Mouse (Mus musculus) hindbrain, postnatal 0 days (tissue): ENCODE data around the gene Wdfy2. TPM values are rescaled to one million over a fixed set of nuclear protein-coding genes. Genes with fewer than 3 reads are reported as not detected.

Source experiments
- ATAC-seq: fragments of 200-750 bp; cut with Nextera tagmentation; 2 replicates; pipeline ENCODE4 v1.8.0; 2017; ENCODE audit warnings: mild to moderate bottlenecking, moderate TSS enrichment, moderate library complexity
- DNase-seq: peaks from one replicate; pipeline ENCODE4 v3.0.0-alpha.2; 2015; ENCODE audit warnings: low spot score
- H3K27ac ChIP-seq: fragments of 300-500 bp; sonication (generic); 2 replicates; pipeline ENCODE4 v1.5.1; 2014; ENCODE audit warnings: mild to moderate bottlenecking
- H3K27me3 ChIP-seq: fragments of 300-500 bp; sonication (generic); 2 replicates; pipeline ENCODE4 v1.6.1; 2014; ENCODE audit warnings: low read length, mixed read lengths; ENCODE audit not compliant: insufficient read depth
- H3K36me3 ChIP-seq: fragments of 300-500 bp; sonication (generic); 2 replicates; pipeline ENCODE4 v1.6.1; 2014; ENCODE audit warnings: low read length, mixed read lengths; ENCODE audit not compliant: insufficient read depth
- H3K4me1 ChIP-seq: fragments of 300-500 bp; sonication (generic); 2 replicates; pipeline ENCODE4 v1.6.1; 2014; ENCODE audit warnings: antibody characterized with exemption, low read length, mixed read lengths; ENCODE audit not compliant: insufficient read depth
- H3K4me2 ChIP-seq: fragments of 300-500 bp; sonication (generic); 2 replicates; pipeline ENCODE4 v1.6.1; 2014; ENCODE audit warnings: low read depth, mild to moderate bottlenecking, low read length, moderate library complexity, mixed read lengths
- H3K4me3 ChIP-seq: fragments of 300-500 bp; sonication (generic); 2 replicates; pipeline ENCODE4 v1.5.1; 2014; ENCODE audit warnings: low read length
- H3K9ac ChIP-seq: fragments of 300-500 bp; sonication (generic); replicated peaks from 2 replicates; pipeline ENCODE4 v1.6.1; 2014; ENCODE audit warnings: mild to moderate bottlenecking, low read length, moderate library complexity, mixed read lengths
- H3K9me3 ChIP-seq: fragments of 300-500 bp; sonication (generic); 2 replicates; pipeline ENCODE4 v1.6.1; 2016; ENCODE audit warnings: low read length, mixed read lengths
- CTCF ChIP-seq: IDR thresholded peaks from 2 replicates; pipeline ENCODE4 v1.5.1; 2016; ENCODE audit warnings: antibody characterized with exemption, control low read depth, low read depth
- WGBS: fragments of 180-500 bp; shearing (Covaris S2); extraction: QIAGEN DNeasy Blood & Tissue Kit; methylation state at CpG from one replicate; pipeline ENCODE4 v1.1.7; 2014; 5-methylcytosine and 5-hydroxymethylcytosine counted together
- microRNA-seq, 2 experiments: library from miRNA; unstranded; fragments of <30 nt; microRNA quantifications; one replicate each; pipeline ENCODE4; 2016
- polyA plus RNA-seq: library from polyadenylated mRNA; unstranded; fragments of >200 nt; fragmentation: Nextera tagmentation; extraction: Ambion mirVana; gene quantifications from 2 replicates; pipeline ENCODE4 v1.2.1, GENCODE M21; 2015
- total RNA-seq: library from RNA; depleted of rRNA; stranded (reverse); fragments of >200 nt; gene quantifications from 2 replicates; pipeline ENCODE4 v1.2.3, GENCODE M21; 2014; rRNA removed

The Wdfy2 gene
- total and polyA plus RNA-seq, 2 experiments from 2014 or later, result 4.6 to 20.6 TPM

- DNase-seq, result no peak
- Histone ChIP-seq H3K9ac (no peak overlapping the region), H3K9me3 (no peaks in the 10 kb centered on the region), H3K4me2 (no peak overlapping the region), H3K36me3 (no peaks in the 10 kb centered on the region), H3K27me3 (no peaks in the 10 kb centered on the region), H3K4me1 (no peaks in the 10 kb centered on the region), H3K4me3 (no peak overlapping the region), H3K27ac (no peak overlapping the region)
- whole genome bisulfite sequencing, result 85% methylated on average over 4 of the region's 4 CpGs
- no peak for TF ChIP-seq CTCF
- no peak for ATAC-seq
Observed at GRCm38 (mm10) chr14:62998977-62999376, 161.5 kb downstream of the Wdfy2 start.

GRCm38 (mm10) chr14:63002588-63002987 lies 165.1 kb downstream of the Wdfy2 start:
- Histone ChIP-seq H3K27me3 (no peaks in the 10 kb centered on the region), H3K36me3 (no peaks in the 10 kb centered on the region), H3K27ac (no peak overlapping the region), H3K9me3 (no peaks in the 10 kb centered on the region), H3K4me2 (no peak overlapping the region), H3K9ac (no peak overlapping the region), H3K4me3 (no peak overlapping the region), H3K4me1 (no peaks in the 10 kb centered on the region)
- 54% methylated on average over 2 of the region's 2 CpGs for WGBS
- ATAC-seq, result no peak
- TF ChIP-seq CTCF, result no peak
- DNase-seq, result no peak

Small RNAs within 50 kb of the gene (microRNA-seq; reads per million reads assigned to microRNA genes)
- 0 reads per million in 2 experiments for gene Mir6541
- gene Mir8098, result 0.53 to 0.72 reads per million in 2 experiments

Other genes starting within 250 kb of the Wdfy2 start
- not detected in 2 replicates for gene Serpine3, start 174.0 kb upstream of the Wdfy2 start, total RNA-seq
- gene Serpine3, start 174.0 kb upstream of the Wdfy2 start, polyA plus RNA-seq, result not detected in 2 replicates
- 26.3 and 31.7 TPM in 2 replicates for gene Ints6, start 76.5 kb upstream of the Wdfy2 start, total RNA-seq
- gene Ints6, start 76.5 kb upstream of the Wdfy2 start, polyA plus RNA-seq, result 7.5 and 9.9 TPM in 2 replicates
- not detected in 2 replicates for gene Defb48, start 146.8 kb downstream of the Wdfy2 start, total RNA-seq
- not detected in 2 replicates for gene Defb48, start 146.8 kb downstream of the Wdfy2 start, polyA plus RNA-seq
- not detected in 2 replicates for gene Defb47, start 160.4 kb downstream of the Wdfy2 start, total RNA-seq
- not detected in 2 replicates for gene Defb47, start 160.4 kb downstream of the Wdfy2 start, polyA plus RNA-seq
- gene Defb43, start 174.1 kb downstream of the Wdfy2 start, total RNA-seq, result not detected in 2 replicates
- not detected in 2 replicates for gene Defb43, start 174.1 kb downstream of the Wdfy2 start, polyA plus RNA-seq
- gene Defb42, start 209.3 kb downstream of the Wdfy2 start, total RNA-seq, result 0.21 TPM in 1 of 2 replicates, not detected in the other
- gene Defb42, start 209.3 kb downstream of the Wdfy2 start, polyA plus RNA-seq, result 0.95 and 2.0 TPM in 2 replicates
- not detected in 2 replicates for gene Defb30, start 212.3 kb downstream of the Wdfy2 start, total RNA-seq
- gene Defb30, start 212.3 kb downstream of the Wdfy2 start, polyA plus RNA-seq, result not detected in 2 replicates